Mouse (Mus musculus): Measurements from ENCODE around the gene Rras2.

DNA sequence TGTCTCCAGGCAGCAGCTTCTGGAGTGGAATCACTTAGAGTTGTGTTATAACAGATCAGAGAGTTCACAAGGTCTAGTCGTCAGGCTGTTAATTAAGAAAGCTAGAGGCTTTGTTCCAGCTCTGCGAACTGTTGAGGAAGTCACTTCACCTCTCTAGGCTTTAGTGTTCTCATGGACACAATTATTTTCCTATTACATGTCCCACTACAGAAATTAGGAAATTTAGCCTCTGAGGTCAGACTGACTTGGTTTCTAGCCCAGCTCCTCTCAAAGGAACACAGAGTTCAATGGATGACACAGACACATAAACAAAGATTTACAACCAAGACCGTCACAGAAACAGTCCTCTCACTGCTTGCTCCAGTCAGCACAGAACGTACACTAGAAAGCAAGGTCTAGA is 31.6 kb upstream of the Rras2 start:
- TF ChIP-seq CTCF (IDR thresholded peaks at IDR 0.05; ENCODE audit: low read depth, low read length) = no peak
- no peak for TF ChIP-seq EP300 (IDR thresholded peaks at IDR 0.05; ENCODE audit: insufficient read depth, low read depth, low read length)
- no peak for TF ChIP-seq POLR2A (IDR thresholded peaks at IDR 0.05; ENCODE audit: insufficient read depth, low read length)
